Mouse (Mus musculus) adrenal gland, adult (tissue): ENCODE data around the gene Gm20683.

ENCODE experiments used
- DNase-seq, 2 experiments: peaks; one replicate each; pipeline ENCODE4 v3.0.0; 2022 to 2023; ENCODE audit warnings: low spot score in 1 of 2; ENCODE audit not compliant: inconsistent age in 2 of 2

Gm20683 gene

DNA sequence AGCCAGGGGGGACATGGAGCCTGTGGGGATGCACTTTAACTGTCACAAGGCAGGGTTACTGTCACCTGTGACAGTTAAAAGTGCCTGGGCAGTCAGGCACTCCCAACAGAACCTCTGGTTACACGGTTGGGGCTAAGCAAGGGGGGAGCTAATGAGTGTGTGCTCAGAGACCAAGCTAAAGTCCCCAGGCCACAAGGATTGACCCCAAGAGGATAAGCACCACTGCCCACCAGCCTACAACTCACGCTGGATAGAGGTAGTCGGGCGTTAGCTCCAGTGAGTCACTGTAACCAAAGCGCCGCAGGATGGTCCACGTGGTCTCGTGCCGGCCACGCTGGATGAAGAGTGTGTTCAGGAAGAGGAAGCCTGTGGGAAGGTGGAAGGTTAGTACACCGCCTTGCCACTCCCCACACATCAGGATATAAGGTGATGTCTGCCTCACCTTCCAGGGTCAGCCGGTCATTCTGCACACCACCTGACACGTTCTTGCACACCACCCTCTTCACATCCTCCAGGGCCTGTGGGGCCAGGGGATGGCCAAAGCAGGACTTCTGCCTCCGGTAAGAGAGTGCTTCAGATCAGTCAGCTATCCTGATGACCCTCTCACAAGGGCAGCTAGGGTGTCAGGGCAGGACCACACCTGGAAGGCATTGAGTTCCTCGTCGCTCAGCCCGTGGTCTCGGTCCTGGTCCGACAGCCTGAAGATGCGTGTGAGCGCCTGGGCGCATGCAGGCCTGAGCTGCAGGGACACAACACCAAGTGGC lies at the start of gene Gm20683:
TSS of gene Gm20683 (minus strand) at position 647 of the 764 bp plus-strand sequence.
- peak in 1 of 2 experiments; percentile 14 for DNase-seq

- DNase-seq: no peak
These were observed 47.3 kb upstream of the Gm20683 start for GRCm38 (mm10) chr17:25888837-25889236.

DNA sequence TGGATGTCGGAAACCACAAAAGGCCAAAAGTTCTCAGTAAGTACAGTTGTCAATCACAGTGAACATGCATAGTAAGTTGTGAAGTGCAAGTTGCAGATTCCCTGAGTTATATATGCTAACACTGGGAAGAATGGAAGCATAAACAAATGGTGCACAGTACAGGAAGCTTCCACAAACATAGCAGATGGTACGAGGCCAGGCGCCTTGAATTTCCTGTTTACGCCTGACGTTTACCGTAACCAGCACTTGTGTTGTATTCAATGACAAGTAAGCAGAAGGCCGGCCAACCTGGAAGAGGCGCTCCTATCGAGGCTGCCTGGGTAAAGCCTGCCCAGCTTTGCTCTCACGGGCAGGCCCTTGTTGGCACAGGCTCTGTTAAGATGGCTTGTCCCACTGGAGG lies 45.9 kb upstream of the Gm20683 start:
- DNase-seq: no peak

GRCm38 (mm10) chr17:25886806-25887205 lies 45.2 kb upstream of the Gm20683 start:
- no peak for DNase-seq

GRCm38 (mm10) chr17:25885636-25886035 lies 44.1 kb upstream of the Gm20683 start:
- peak in 1 of 2 experiments; percentile 58 for DNase-seq

DNA sequence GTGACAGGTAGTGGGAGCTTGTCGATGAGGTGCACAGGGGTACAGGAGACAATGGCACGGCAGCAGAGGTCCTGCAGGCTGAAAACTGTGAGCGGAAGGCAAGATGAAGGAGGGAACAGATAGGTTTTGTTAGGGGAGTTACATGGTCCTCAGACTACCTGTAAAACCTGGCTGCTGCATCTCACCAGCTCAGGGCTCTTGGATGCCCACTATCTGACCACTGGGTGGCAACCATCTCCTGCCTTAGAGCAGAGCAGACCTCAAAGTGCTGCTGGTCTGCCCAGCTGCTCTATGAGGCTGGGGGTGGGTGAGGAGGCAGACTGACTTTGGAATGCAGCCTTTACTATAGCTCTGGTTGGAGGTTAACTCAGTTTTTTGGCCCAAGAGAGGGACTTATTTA lies 42.3 kb upstream of the Gm20683 start:
- no peak for DNase-seq

DNA sequence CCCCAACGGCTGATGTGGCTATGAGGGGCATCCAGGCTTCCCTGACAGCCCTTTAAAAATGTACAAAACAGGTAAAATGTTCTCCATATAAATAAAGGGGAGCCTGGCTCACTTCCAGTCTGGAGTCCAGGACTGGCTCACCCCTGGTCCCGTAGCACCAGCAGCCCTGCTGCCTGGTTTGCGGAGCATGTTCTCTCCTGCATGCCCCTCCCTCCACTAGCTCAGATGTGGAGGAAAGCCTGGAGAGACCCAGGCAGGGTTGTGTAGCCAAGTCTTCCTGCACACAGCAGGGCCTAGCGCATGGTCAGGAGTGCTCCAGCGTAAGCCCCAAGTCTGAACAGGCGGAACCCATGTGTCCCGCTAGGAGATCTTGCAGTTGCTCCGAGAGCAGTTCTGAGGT lies 41.7 kb upstream of the Gm20683 start:
- no peak for DNase-seq

DNA sequence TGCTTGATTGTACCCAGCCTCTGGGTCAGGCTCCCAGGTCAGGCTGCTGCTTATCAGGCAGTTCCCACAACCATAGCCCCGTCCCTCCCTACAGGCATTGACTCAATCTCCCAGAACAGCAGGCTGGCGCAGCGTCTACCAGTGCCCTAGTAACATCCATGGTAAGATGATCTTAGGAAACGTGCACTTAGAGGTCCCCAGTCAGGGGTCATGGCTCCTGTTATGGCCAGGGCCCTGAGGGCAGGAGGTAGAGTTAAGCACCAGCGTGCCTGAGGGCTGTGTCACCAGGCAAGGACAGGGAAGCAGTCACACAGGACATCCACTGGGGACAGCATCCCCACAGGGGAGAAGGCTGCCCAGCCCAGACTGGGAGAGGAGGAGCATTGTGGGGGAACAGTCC lies 40.7 kb upstream of the Gm20683 start:
- peak; percentile 52 to 64 for DNase-seq

- DNase-seq: peak in 1 of 2 experiments; percentile 47
These were observed 40.1 kb upstream of the Gm20683 start for GRCm38 (mm10) chr17:25881691-25882090.

GRCm38 (mm10) chr17:25880913-25881641 lies 39.5 kb upstream of the Gm20683 start:
- DNase-seq: peak in 1 of 2 experiments; percentile 65

DNA sequence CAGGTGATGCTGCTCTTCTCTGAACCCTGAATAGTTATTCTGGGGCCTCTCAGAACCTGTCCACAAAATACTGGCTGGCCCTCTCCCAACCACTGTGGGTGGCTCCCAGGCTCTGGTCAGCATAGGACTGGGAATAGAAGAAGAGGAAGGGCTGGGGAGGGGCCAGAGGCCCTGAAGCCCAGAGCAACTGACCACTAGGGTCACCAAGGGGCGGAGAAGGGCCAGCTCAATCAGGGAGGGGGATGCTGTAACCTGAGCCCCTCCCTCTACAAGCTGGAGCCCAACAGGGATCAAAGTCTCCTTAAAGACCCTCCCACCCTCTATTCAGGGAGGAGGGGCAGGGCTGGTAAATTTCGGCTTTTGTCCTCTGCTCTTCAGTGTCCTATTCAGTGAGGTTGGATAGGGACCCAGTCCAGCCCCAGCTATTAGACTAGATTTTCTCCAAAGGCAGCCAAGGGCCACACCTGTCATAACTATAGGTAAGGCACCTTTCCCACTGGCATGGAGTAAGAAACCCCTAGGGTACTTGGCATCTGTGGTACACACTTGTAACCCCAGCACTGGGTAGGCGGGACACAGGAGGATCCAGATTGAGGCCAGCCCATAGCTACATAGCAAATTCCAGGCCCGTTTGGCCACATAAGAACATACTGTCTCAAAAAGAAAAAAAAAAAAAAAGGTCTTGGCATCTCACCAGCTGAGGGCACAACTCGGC lies 38.8 kb upstream of the Gm20683 start, which contains the start of gene Wfikkn1:
TSS of gene Wfikkn1 (minus strand) at position 663 of the 715 bp plus-strand sequence.
- peak in 1 of 2 experiments; percentile 35 for DNase-seq

GRCm38 (mm10) chr17:25879750-25880149 lies 38.2 kb upstream of the Gm20683 start:
- no peak for DNase-seq

GRCm38 (mm10) chr17:25879261-25879660 lies 37.7 kb upstream of the Gm20683 start:
- peak; percentile 61 to 83 for DNase-seq

- DNase-seq: no peak
These were observed 37.1 kb upstream of the Gm20683 start for GRCm38 (mm10) chr17:25878611-25879180.

DNA sequence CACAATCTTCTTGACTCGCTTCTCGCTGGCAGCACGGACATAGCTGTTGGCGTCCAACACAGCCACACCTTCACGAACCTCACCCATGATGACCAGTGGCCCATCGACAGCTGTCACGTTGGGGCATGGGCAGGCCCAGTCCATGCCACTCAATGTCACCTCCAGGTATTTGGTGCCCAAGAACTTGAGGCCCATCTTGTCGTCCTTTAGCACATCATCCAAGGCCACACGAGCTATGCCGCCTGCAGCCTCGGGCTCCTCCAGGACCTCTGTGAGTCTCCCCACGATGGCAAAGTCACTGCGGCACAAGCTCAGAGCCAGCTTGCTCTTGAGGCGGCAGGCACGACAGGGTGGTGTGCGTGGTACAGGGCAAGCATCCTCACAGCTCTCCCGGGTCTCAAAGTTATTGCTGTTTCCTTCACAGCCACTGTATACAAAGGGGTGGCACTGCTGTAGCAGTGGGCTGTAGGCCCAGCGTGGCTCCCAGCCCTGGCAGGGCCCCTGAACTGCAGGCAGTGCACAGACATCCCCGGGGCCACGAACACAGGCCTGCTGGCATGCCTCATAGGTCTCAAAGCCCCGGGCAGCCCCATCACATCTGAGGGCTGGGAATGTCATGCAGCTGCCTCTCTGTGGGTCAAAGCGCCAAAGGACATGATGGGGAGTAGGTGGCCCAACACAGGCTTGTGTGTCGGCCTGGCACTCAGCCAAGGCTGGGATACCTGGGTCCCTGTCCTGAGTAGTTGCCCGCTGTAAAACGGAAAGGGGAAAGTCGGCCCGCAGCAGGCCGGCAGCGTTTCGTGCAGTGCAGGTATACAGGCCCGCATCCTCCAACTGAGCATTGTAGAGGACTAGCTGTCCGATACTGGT lies 36.4 kb upstream of the Gm20683 start:
- peak; percentile 35 to 54 for DNase-seq

DNA sequence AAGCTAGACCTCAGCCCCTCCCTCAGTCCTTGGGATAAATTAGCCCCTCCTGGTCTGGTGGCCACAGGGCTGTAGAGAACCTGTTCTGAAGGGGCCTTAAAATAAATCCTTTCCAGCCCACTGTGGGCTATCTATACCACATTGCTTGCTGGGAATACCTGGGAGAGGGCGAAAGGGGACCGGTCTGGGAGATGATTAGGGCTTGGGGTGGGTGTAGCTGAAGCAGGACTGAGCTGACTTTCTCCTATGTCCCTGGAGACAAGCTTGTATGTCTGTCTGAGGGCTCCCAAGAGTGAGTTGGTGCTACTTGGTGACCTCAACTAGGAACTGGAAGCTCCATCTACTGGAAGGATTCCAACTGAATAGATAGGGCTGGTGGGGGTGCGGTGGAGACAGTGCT lies 35.5 kb upstream of the Gm20683 start:
- peak in 1 of 2 experiments; percentile 40 for DNase-seq

GRCm38 (mm10) chr17:25876347-25876915 lies 34.9 kb upstream of the Gm20683 start:
- DNase-seq: peak; percentile 41 to 53

DNA sequence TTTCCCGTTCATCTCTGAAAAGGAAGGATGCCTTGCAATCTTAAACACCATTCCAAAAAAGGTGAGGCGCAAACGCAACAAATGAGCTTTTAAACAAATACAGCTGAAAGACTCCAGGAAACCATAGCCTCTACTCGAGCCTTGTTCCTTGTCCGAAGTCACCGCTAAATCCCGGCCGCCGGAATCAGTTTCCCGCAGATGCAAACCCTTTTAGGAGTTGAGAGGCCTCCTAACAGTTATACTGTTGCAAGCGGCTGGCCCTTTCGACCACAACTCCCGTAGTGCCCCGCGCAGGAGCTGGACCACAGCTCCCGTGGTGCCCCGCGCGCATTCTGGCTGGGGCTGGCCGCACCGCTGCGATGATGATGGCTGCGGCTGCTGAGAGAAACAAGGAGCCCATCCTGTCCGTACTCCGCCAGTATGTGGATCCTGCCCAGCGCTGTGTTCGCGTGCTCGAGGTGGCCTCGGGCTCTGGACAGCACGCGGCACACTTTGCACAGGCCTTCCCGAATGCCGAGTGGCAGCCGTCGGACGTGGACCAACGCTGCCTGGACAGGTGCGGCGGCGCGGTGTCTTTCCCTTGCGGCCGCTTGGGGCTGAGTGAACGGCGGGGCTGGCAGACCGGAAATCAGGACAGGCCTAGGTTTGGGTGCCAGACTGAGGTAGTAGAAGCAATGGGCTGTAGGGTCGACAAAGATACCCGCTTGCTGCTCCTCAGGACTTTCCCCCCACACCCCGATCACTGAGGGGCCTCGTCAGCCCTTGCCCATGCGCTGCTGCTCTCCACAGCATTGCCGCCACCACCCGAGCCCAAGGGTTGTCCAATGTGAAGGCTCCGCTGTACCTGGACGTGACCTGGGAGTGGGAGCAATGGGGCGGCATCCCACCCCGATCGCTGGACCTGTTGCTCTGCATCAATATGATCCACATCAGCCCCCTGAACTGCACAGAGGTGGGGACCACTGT lies 33.9 kb upstream of the Gm20683 start:
- peak; percentile 92 to 97 for DNase-seq

- DNase-seq: peak; percentile 89 to 99
These were observed 33.2 kb upstream of the Gm20683 start, which contains the start of gene Mettl26 for GRCm38 (mm10) chr17:25874721-25875170. Gene Mettl26 (plus strand): TSS chr17:25875074.
